ENCODE assay signal across 24 mouse cellular contexts in the genomic region with DNA sequence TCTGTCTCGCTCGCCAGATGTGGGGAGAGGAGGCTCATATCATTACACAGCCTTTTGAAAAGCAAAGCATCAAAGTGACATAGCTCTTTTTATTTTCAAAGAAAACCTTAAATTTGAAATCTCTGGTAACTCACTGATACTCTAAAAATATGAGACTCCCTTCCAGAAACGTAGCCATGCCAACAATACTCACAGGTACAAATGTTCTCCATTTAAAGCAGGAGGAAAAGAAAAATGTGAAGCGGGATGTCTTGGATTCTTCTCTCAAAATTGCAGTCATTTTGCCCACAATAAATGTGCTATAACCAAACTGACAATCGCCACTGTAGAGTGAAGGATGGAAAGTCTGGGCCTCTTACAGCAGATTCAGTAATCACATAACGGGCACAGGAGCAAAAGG.
"Had no signal": no experiment of that assay in that cellular context is flagged by ENCODE, and none has a peak within 500 bp of the region (broad histone marks: within the 10 kb centered on the region; RNA-seq: fewer than 3 reads in every experiment).

No protein-coding gene starts in this region.

- H3K36me3 ChIP-seq: intestine, embryonic 15.5 days; limb, embryonic 10.5 days; limb, embryonic 13.5 days; liver, embryonic 12.5 days; liver, embryonic 15.5 days; lung, embryonic 15.5 days; midbrain, embryonic 10.5 days; midbrain, embryonic 13.5 days; neural tube, embryonic 13.5 days had no signal

- H3K4me3 ChIP-seq: intestine, embryonic 15.5 days; limb, embryonic 10.5 days; limb, embryonic 13.5 days; liver, embryonic 12.5 days; liver, embryonic 15.5 days; lung, embryonic 15.5 days; midbrain, embryonic 10.5 days; midbrain, embryonic 13.5 days; myocyte; neural tube, embryonic 13.5 days had no signal

- H3K4me1 ChIP-seq: intestine, embryonic 15.5 days; limb, embryonic 10.5 days; liver, embryonic 12.5 days; liver, embryonic 15.5 days; lung, embryonic 15.5 days; megakaryocyte, embryonic 14.5 days; midbrain, embryonic 10.5 days; midbrain, embryonic 13.5 days; neural tube, embryonic 13.5 days had no signal

- DNase-seq: kidney, adult 18-20 months; kidney, adult 9 months; kidney, postnatal 14 days; kidney, postnatal 4 days; liver; lung, adult 18-20 months; lung, postnatal 10 days; lung, postnatal 36 days; retina, postnatal 1 day; right cerebral cortex, postnatal 25 days; thymus, adult 2 months; thymus, postnatal 14 days; thymus, postnatal 4 days had no signal

- H3K27ac ChIP-seq: intestine, embryonic 15.5 days; limb, embryonic 10.5 days; limb, embryonic 13.5 days; liver, embryonic 12.5 days; liver, embryonic 15.5 days; lung, embryonic 15.5 days; midbrain, embryonic 10.5 days; midbrain, embryonic 13.5 days; neural tube, embryonic 13.5 days had no signal

- H3K9me3 ChIP-seq: intestine, embryonic 15.5 days; limb, embryonic 10.5 days; limb, embryonic 13.5 days; liver, embryonic 12.5 days; liver, embryonic 15.5 days; lung, embryonic 15.5 days; megakaryocyte, embryonic 14.5 days; midbrain, embryonic 10.5 days; midbrain, embryonic 13.5 days; neural tube, embryonic 13.5 days had no signal

- H3K27me3 ChIP-seq: intestine, embryonic 15.5 days; limb, embryonic 13.5 days; liver, embryonic 12.5 days; liver, embryonic 15.5 days; lung, embryonic 15.5 days; megakaryocyte, embryonic 14.5 days; midbrain, embryonic 13.5 days; neural tube, embryonic 13.5 days had no signal
